Mouse (Mus musculus) hindbrain, postnatal 0 days (tissue): ENCODE measurements around the gene 5830473C10Rik. TPM values are rescaled to one million over a fixed set of nuclear protein-coding genes. Genes with fewer than 3 reads are reported as not detected.
"Not testable (repeated sequence)": the region's sequence is repeated elsewhere in the genome, so short reads cannot be mapped to it uniquely, and the experiment has no call there.

Experiments used
- ATAC-seq: fragments of 200-750 bp; cut with Nextera tagmentation; 2 replicates; pipeline ENCODE4 v1.8.0; 2017; ENCODE audit warnings: mild to moderate bottlenecking, moderate TSS enrichment, moderate library complexity
- DNase-seq: peaks from one replicate; pipeline ENCODE4 v3.0.0-alpha.2; 2015; ENCODE audit warnings: low spot score
- H3K27ac ChIP-seq: fragments of 300-500 bp; sonication (generic); 2 replicates; pipeline ENCODE4 v1.5.1; 2014; ENCODE audit warnings: mild to moderate bottlenecking
- H3K27me3 ChIP-seq: fragments of 300-500 bp; sonication (generic); 2 replicates; pipeline ENCODE4 v1.6.1; 2014; ENCODE audit warnings: low read length, mixed read lengths; ENCODE audit not compliant: insufficient read depth
- H3K36me3 ChIP-seq: fragments of 300-500 bp; sonication (generic); 2 replicates; pipeline ENCODE4 v1.6.1; 2014; ENCODE audit warnings: low read length, mixed read lengths; ENCODE audit not compliant: insufficient read depth
- H3K4me1 ChIP-seq: fragments of 300-500 bp; sonication (generic); 2 replicates; pipeline ENCODE4 v1.6.1; 2014; ENCODE audit warnings: antibody characterized with exemption, low read length, mixed read lengths; ENCODE audit not compliant: insufficient read depth
- H3K4me2 ChIP-seq: fragments of 300-500 bp; sonication (generic); 2 replicates; pipeline ENCODE4 v1.6.1; 2014; ENCODE audit warnings: low read depth, mild to moderate bottlenecking, low read length, moderate library complexity, mixed read lengths
- H3K4me3 ChIP-seq: fragments of 300-500 bp; sonication (generic); 2 replicates; pipeline ENCODE4 v1.5.1; 2014; ENCODE audit warnings: low read length
- H3K9ac ChIP-seq: fragments of 300-500 bp; sonication (generic); replicated peaks from 2 replicates; pipeline ENCODE4 v1.6.1; 2014; ENCODE audit warnings: mild to moderate bottlenecking, low read length, moderate library complexity, mixed read lengths
- H3K9me3 ChIP-seq: fragments of 300-500 bp; sonication (generic); 2 replicates; pipeline ENCODE4 v1.6.1; 2016; ENCODE audit warnings: low read length, mixed read lengths
- CTCF ChIP-seq: IDR thresholded peaks from 2 replicates; pipeline ENCODE4 v1.5.1; 2016; ENCODE audit warnings: antibody characterized with exemption, control low read depth, low read depth
- WGBS: fragments of 180-500 bp; shearing (Covaris S2); extraction: QIAGEN DNeasy Blood & Tissue Kit; methylation state at CpG from one replicate; pipeline ENCODE4 v1.1.7; 2014; 5-methylcytosine and 5-hydroxymethylcytosine counted together
- polyA plus RNA-seq: library from polyadenylated mRNA; unstranded; fragments of >200 nt; fragmentation: Nextera tagmentation; extraction: Ambion mirVana; gene quantifications from 2 replicates; pipeline ENCODE4 v1.2.1, GENCODE M21; 2015
- total RNA-seq: library from RNA; depleted of rRNA; stranded (reverse); fragments of >200 nt; gene quantifications from 2 replicates; pipeline ENCODE4 v1.2.3, GENCODE M21; 2014

The 5830473C10Rik gene
- total and polyA plus RNA-seq, 2 experiments from 2014 or later = 0.15 TPM; not detected in 1

DNA sequence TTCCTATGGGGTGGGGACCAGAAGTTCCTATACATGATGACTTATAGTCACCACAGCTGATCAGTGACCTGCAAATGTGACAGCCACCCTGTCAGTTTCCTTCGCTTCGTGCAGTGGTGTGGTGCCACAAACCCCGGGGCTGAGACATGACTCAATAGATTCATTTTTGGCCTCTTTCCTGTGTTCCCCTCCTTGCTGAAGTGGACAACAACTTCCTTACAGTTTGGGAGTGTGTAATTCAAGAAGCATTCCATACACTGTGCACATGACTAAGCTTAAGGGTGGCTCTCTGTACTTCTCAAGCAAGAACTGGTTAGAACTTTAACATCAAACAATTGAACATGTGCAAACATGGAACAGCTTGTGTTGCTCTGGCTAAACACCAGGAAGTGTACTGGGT lies 50.5 kb downstream of the 5830473C10Rik start:
- no peak overlapping the region for H3K4me3 ChIP-seq
- H3K27me3 ChIP-seq = no peaks in the 10 kb centered on the region
- no peaks in the 10 kb centered on the region for H3K4me1 ChIP-seq
- no peak overlapping the region for H3K4me2 ChIP-seq
- 87% methylated on average over 3 of the region's 3 CpGs for WGBS
- H3K27ac ChIP-seq = no peak overlapping the region
- TF ChIP-seq CTCF = no peak
- ATAC-seq (no peak), DNase-seq (no peak)
- H3K9me3 ChIP-seq = no peaks in the 10 kb centered on the region
- no peak overlapping the region for H3K9ac ChIP-seq
- H3K36me3 ChIP-seq = no peaks in the 10 kb centered on the region

- H3K4me2 ChIP-seq = no peak overlapping the region
- H3K4me3 ChIP-seq = no peak overlapping the region
- H3K9ac ChIP-seq = no peak overlapping the region
- H3K36me3 ChIP-seq = no peaks in the 10 kb centered on the region
- no peaks in the 10 kb centered on the region for H3K4me1 ChIP-seq
- 88% methylated on average over 6 of the region's 6 CpGs for WGBS
- no peaks in the 10 kb centered on the region for H3K9me3 ChIP-seq
- H3K27me3 ChIP-seq = no peaks in the 10 kb centered on the region
- TF ChIP-seq CTCF = no peak
- H3K27ac ChIP-seq = no peak overlapping the region
- ATAC-seq (no peak), DNase-seq (no peak)
Observed at GRCm38 (mm10) chr5:90611996-90612611, 51.2 kb downstream of the 5830473C10Rik start.

- DNase-seq, H3K36me3 ChIP-seq, H3K4me2 ChIP-seq, ATAC-seq, H3K9ac ChIP-seq, H3K9me3 ChIP-seq, H3K27ac ChIP-seq, H3K27me3 ChIP-seq, H3K4me1 ChIP-seq, H3K4me3 ChIP-seq: not testable (repeated sequence)
- WGBS = 85% methylated on average over 1 of the region's 1 CpGs
Observed at GRCm38 (mm10) chr5:90612751-90613150, 51.8 kb downstream of the 5830473C10Rik start.

GRCm38 (mm10) chr5:90617859-90618258 lies 57.0 kb downstream of the 5830473C10Rik start:
- H3K27me3 ChIP-seq = no peaks in the 10 kb centered on the region
- no peak overlapping the region for H3K9ac ChIP-seq
- DNase-seq (no peak), ATAC-seq (no peak)
- 90% methylated on average over 3 of the region's 3 CpGs for WGBS
- H3K4me2 ChIP-seq = no peak overlapping the region
- H3K9me3 ChIP-seq = no peaks in the 10 kb centered on the region
- no peak overlapping the region for H3K4me3 ChIP-seq
- H3K36me3 ChIP-seq = no peaks in the 10 kb centered on the region
- no peak overlapping the region for H3K27ac ChIP-seq
- no peak for TF ChIP-seq CTCF
- no peaks in the 10 kb centered on the region for H3K4me1 ChIP-seq

GRCm38 (mm10) chr5:90621316-90621715 lies 60.4 kb downstream of the 5830473C10Rik start:
- ATAC-seq (no peak), DNase-seq (no peak)
- no peak overlapping the region for H3K9ac ChIP-seq
- no peak overlapping the region for H3K27ac ChIP-seq
- no peaks in the 10 kb centered on the region for H3K27me3 ChIP-seq
- no peaks in the 10 kb centered on the region for H3K36me3 ChIP-seq
- WGBS = 97% methylated on average over 2 of the region's 2 CpGs
- no peak overlapping the region for H3K4me3 ChIP-seq
- no peaks in the 10 kb centered on the region for H3K9me3 ChIP-seq
- H3K4me2 ChIP-seq = no peak overlapping the region
- no peak for TF ChIP-seq CTCF
- no peaks in the 10 kb centered on the region for H3K4me1 ChIP-seq

- H3K9ac ChIP-seq = no peak overlapping the region
- no peaks in the 10 kb centered on the region for H3K9me3 ChIP-seq
- H3K27me3 ChIP-seq = no peaks in the 10 kb centered on the region
- TF ChIP-seq CTCF = no peak
- no peaks in the 10 kb centered on the region for H3K4me1 ChIP-seq
- DNase-seq (no peak), ATAC-seq (no peak)
- H3K36me3 ChIP-seq = no peaks in the 10 kb centered on the region
- WGBS = 92% methylated on average over 6 of the region's 6 CpGs
- no peak overlapping the region for H3K4me2 ChIP-seq
- no peak overlapping the region for H3K4me3 ChIP-seq
- no peak overlapping the region for H3K27ac ChIP-seq
Observed at GRCm38 (mm10) chr5:90621726-90622125, 60.8 kb downstream of the 5830473C10Rik start.

DNA sequence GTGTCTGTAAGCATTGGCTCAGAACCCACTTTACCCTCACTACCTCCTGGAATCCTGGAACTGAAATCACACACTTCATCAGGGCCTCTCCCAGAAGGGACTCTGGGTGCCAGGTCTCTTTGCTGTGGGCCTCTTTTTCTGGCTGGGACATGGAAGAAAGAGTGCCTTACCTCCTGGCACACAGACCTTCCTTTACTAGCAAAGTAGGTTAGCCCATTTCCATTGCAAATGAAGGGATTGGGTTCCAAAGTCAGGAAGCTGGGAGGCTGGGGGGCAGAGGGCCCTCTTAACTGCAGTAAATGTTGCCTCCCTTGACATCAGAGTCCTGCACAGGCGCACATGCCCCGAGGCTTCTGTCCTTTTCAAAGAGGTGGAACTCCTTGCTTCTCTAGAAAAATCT lies 62.3 kb downstream of the 5830473C10Rik start:
- no peak overlapping the region for H3K4me2 ChIP-seq
- no peaks in the 10 kb centered on the region for H3K36me3 ChIP-seq
- DNase-seq (no peak), ATAC-seq (no peak; the same call in 1 of the 2 replicates)
- TF ChIP-seq CTCF = no peak
- no peak overlapping the region for H3K27ac ChIP-seq
- no peak overlapping the region for H3K4me3 ChIP-seq
- 77% methylated on average over 2 of the region's 2 CpGs for WGBS
- no peaks in the 10 kb centered on the region for H3K4me1 ChIP-seq
- no peak overlapping the region for H3K9ac ChIP-seq
- no peaks in the 10 kb centered on the region for H3K9me3 ChIP-seq
- no peaks in the 10 kb centered on the region for H3K27me3 ChIP-seq
